Mouse (Mus musculus): ENCODE results near the gene Olfr150. TPM values are rescaled to one million over a fixed set of nuclear protein-coding genes. Genes with fewer than 3 reads are reported as not detected.

Olfr150 gene
- polyA plus RNA-seq (2012; rRNA removed), result not detected in 2 replicates

DNA sequence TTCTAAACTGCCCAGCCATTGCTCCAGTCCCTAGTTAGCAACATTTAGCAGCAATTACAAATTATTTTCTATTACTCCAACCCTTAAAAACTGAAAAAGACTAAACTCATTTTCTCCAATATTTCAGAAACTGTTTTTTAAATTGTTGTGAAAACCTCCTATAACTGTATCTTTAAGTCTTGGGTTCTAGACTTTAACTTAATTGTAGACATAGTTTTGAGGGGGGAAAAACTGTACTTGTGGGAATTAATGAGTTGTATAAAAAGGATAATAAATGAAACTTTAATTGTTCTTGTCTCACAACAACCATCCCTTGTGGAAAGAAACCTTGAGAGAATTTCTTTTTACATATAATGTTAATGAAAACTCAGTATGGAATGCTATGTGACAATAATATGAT is at the start of gene Olfr150:
TSS of gene Olfr150 (plus strand) at position 301 of the 400 bp plus-strand sequence.

DNA sequence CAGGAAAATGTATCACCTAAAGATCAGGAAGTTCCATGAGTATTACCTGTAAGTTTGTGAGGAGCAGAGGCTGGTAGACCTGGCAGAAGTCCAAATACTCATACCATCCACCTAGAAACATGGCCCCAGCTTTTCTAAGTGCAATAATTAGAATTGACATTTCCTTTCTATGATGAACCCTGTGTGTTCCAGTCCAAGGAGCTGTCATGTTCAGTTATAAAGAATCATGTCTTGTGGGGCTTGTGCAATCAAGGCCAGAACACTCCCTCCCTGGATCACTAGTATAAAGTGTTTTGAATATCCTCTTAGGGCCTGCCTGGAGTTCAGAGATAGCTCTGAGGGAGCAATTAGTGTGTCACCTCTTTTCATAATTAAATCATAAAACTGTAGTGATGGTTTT is 23.8 kb upstream of the Olfr150 start, which contains the start of gene Olfr149:
TSS of gene Olfr149 (minus strand) at position 101 of the 400 bp plus-strand sequence.

DNA sequence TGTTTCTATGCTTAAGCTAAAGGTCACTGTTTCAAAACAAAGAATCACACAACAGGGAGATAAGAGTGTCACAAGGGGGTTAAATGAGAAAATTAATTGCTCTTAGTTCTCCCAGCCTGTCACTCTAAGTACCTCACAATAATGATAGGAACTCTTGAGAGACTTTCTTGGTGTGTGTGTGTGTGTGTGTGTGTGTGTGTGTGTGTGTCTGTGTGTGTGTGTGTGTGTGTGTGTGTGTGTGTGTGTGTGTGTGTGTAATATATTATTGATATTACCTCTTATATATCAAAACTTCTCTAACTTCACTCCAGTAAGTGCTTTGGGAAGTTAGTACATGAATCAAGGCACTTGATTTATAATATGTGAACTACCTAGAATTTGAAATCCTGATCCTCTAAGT is 19.7 kb upstream of the Olfr150 start, which contains the start of gene Olfr965:
TSS of gene Olfr965 (plus strand) at position 301 of the 400 bp plus-strand sequence.

DNA sequence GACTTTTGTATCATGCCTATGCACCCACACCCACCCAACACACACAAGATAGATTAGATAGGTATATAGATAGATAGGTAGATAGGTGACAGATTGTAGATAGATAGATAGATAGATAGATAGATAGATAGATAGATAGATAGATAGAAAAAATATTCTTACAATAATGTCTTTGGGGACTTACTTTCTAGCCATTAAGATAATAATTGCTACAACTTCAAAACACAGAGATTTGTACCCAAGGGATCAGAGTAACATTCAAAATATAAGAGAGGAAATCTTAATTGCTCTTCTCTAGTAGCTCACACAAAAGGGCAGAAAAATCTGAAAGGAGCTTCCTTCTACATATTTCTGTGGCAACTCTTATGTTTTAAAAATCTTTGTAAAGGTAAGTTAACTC is 15.2 kb downstream of the Olfr150 start, which contains the start of gene Olfr967:
TSS of gene Olfr967 (plus strand) at position 301 of the 400 bp plus-strand sequence.

DNA sequence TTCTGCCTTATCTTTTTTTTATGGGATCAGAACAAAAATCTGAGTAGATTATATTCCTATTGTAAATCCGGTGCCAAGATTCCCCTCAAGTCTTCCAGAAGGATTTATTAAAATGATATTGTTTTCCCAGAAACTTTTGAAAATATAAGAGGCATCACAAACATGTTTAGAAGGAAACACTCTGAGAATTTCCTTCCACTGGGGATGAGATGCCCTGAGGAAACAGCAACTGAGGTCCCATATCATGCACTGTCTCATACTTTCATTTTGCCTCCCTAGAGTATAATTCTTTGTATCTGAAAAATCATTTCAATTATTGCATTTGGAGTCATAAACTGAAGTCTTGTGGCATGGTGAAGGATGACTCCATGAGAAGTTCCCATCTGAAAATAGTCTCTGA is 52.4 kb downstream of the Olfr150 start, which contains the start of gene Olfr968:
TSS of gene Olfr968 (minus strand) at position 101 of the 400 bp plus-strand sequence.

Other genes starting within 250 kb of the Olfr150 start
- not detected in 2 replicates for gene Olfr44, start 237.0 kb upstream of the Olfr150 start, polyA plus RNA-seq (2012; rRNA removed)
- gene Olfr957, start 215.2 kb upstream of the Olfr150 start, polyA plus RNA-seq (2012; rRNA removed), result not detected in 2 replicates
- gene Olfr958, start 176.9 kb upstream of the Olfr150 start, polyA plus RNA-seq (2012; rRNA removed), result not detected in 2 replicates
- gene Olfr959, start 155.4 kb upstream of the Olfr150 start, polyA plus RNA-seq (2012; rRNA removed), result not detected in 2 replicates
- 0.84 and 3.4 TPM in 2 replicates for gene AW551984, start 126.6 kb upstream of the Olfr150 start, polyA plus RNA-seq (2012; rRNA removed)
- not detected in 2 replicates for gene Olfr148, start 120.3 kb upstream of the Olfr150 start, polyA plus RNA-seq (2012; rRNA removed)
- gene Olfr960, start 109.6 kb upstream of the Olfr150 start, polyA plus RNA-seq (2012; rRNA removed), result not detected in 2 replicates
- gene Olfr961, start 85.9 kb upstream of the Olfr150 start, polyA plus RNA-seq (2012; rRNA removed), result not detected in 2 replicates
- not detected in 2 replicates for gene Olfr963, start 63.8 kb upstream of the Olfr150 start, polyA plus RNA-seq (2012; rRNA removed)
- not detected in 2 replicates for gene Olfr149, start 23.9 kb upstream of the Olfr150 start, polyA plus RNA-seq (2012; rRNA removed)
- not detected in 2 replicates for gene Olfr965, start 19.6 kb upstream of the Olfr150 start, polyA plus RNA-seq (2012; rRNA removed)
- gene Olfr967, start 15.3 kb downstream of the Olfr150 start, polyA plus RNA-seq (2012; rRNA removed), result not detected in 2 replicates
- not detected in 2 replicates for gene Olfr968, start 52.3 kb downstream of the Olfr150 start, polyA plus RNA-seq (2012; rRNA removed)
- not detected in 2 replicates for gene Olfr969, start 60.0 kb downstream of the Olfr150 start, polyA plus RNA-seq (2012; rRNA removed)
- gene Olfr970, start 77.9 kb downstream of the Olfr150 start, polyA plus RNA-seq (2012; rRNA removed), result not detected in 2 replicates
- not detected in 2 replicates for gene Olfr971, start 105.9 kb downstream of the Olfr150 start, polyA plus RNA-seq (2012; rRNA removed)
- gene Olfr972, start 135.4 kb downstream of the Olfr150 start, polyA plus RNA-seq (2012; rRNA removed), result not detected in 2 replicates
- gene Olfr229, start 176.4 kb downstream of the Olfr150 start, polyA plus RNA-seq (2012; rRNA removed), result not detected in 2 replicates
- gene Olfr974, start 206.5 kb downstream of the Olfr150 start, polyA plus RNA-seq (2012; rRNA removed), result not detected in 2 replicates
- gene Olfr975, start 221.1 kb downstream of the Olfr150 start, polyA plus RNA-seq (2012; rRNA removed), result 0.04 TPM in 1 of 2 replicates, not detected in the other
- gene Olfr976, start 230.2 kb downstream of the Olfr150 start, polyA plus RNA-seq (2012; rRNA removed), result not detected in 2 replicates

Measured in stomach, adult 2 months (tissue).